Mouse (Mus musculus) bone marrow macrophage, adult 2 months (primary cell): ENCODE data around the gene Cast. TPM values are rescaled to one million over a fixed set of nuclear protein-coding genes. Genes with fewer than 3 reads are reported as not detected.

Experiments
- H3K27ac ChIP-seq: 2 replicates; pipeline ENCODE4 v1.5.1; 2012; ENCODE audit warnings: low read depth, low read length; ENCODE audit not compliant: insufficient read depth
- H3K4me1 ChIP-seq: 2 replicates; pipeline ENCODE4 v1.6.1; 2012; ENCODE audit warnings: low read length; ENCODE audit not compliant: control insufficient read depth, insufficient read depth
- H3K4me3 ChIP-seq: 2 replicates; pipeline ENCODE4 v1.5.1; 2012; ENCODE audit warnings: mild to moderate bottlenecking, low read length, moderate library complexity; ENCODE audit not compliant: insufficient read depth
- CTCF ChIP-seq: IDR thresholded peaks from 2 replicates; pipeline ENCODE4 v1.5.1; 2012; ENCODE audit warnings: low read depth, mild to moderate bottlenecking, low read length, moderate library complexity
- POLR2A ChIP-seq: IDR thresholded peaks from 2 replicates; pipeline ENCODE4 v1.6.1; 2012; ENCODE audit warnings: mild to moderate bottlenecking, low read depth, low read length, borderline replicate concordance
- polyA plus RNA-seq: library from polyadenylated mRNA; stranded (reverse); fragments of >200 nt; gene quantifications from 2 replicates; pipeline ENCODE4 v1.2.4, GENCODE M21; 2012; ENCODE audit not compliant: missing spikeins, insufficient read depth, insufficient read length

Cast gene
- polyA plus RNA-seq: 110 and 133 TPM in 2 replicates

DNA sequence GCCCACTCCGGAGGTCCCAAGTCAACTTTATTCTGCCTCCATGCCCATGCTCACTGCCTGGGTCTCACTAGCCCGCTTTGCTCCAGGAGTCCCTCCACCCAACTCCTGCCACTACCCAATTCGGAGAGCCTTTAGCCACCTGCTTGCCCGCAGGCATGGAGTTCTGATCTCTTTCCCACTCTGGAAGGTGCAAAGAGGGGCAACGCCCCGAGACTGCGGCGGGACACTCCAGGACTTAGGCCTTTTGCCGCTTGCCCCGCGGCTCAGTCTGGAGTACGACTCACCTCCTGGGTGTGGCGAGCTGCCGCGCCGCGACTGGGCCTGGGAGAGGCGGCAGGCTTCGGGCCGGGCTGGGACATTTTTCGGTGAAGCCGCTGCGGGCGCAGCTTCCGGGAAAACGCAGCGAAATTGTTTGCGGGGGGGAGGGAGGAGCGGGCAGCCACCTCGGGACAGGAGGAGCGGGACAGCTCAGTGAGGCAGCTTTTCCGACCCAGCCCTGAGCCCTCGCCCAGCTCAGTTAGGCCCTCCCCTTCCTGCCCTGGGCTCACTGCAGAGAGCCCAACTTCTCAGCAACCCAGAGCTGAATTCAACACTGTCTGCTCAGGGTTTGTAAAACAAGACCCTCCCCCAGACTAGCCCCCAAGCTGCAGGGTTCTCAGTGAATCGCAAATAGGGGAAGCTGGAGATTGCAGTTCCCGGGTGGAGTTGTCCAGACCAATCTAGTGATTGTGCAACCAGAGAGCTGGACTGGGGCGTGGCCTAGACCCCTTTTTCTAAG lies at the start of gene Cast:
Gene Cast, minus strand, starts transcription at position 659 of the 778 bp plus-strand sequence.
- Histone ChIP-seq H3K4me3 (peak within 1 kb of the TSS; percentile 81), H3K27ac (peak within 1 kb of the TSS; percentile 72), H3K4me1 (peaks cover 10% of the 10 kb centered on the region)
- TF ChIP-seq CTCF (no peak), POLR2A (peak; percentile 40; the same call in 1 of the 2 replicates)

DNA sequence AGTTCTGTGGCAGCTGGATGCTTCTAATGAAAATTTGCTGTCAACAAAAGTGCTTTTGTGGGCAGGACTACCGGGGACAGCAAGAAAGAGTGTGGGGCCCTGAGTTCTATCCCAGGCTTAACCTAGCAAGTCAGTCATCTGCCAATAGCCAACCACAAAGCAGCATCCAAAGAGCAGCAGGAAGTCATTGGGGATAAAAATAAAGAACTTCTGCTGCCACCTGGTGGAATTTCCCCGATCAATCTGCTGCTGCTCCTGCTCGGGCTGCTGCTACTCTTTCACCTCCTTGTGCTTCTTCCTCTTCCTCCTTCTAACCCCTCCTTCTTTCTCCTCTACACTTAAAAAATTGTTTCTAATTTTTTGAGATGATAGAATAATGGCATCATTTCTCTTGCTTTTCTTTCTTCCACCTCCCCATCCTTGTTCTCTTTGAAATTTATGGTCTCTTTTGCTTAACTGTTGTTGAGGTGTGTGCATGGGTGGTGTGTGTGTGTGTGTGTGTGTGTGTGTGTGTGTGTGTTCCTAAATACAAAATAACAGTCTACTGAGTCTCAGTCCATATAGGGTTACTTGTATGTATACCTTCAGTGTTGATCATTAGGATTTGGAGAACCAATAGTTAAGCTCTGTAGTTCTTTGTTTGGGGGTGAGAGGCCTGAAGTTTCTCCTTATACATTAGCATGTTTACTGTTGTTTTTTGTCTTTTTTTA lies 45.9 kb upstream of the Cast start:
- Histone ChIP-seq H3K4me3 (no peak overlapping the region), H3K4me1 (no peaks in the 10 kb centered on the region), H3K27ac (no peak overlapping the region)
- TF ChIP-seq POLR2A (no peak), CTCF (peak; percentile 34; the same call in 1 of the 2 replicates)

DNA sequence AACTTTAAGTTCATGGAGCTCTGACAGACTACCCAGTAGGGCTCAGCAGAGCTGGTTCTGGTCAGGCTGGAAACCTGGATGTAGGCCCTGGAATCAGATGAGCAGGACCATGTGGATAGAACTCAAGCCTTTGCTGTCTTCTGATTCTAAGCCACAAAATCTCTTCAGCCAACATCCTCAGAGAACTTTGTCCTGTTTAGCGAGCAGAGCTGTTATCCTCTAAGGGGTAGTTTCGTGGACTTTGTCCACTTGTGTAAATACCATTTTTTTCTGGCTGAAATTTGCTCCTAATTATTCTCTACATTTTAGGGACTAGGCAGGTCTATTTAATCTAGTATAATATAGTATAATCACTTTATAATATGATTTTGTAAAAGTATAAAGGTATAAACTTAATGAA lies 42.2 kb upstream of the Cast start:
- no peak for TF ChIP-seq CTCF
- no peak for TF ChIP-seq POLR2A
- H3K4me3 ChIP-seq: no peak overlapping the region
- H3K27ac ChIP-seq: no peak overlapping the region
- no peaks in the 10 kb centered on the region for H3K4me1 ChIP-seq

DNA sequence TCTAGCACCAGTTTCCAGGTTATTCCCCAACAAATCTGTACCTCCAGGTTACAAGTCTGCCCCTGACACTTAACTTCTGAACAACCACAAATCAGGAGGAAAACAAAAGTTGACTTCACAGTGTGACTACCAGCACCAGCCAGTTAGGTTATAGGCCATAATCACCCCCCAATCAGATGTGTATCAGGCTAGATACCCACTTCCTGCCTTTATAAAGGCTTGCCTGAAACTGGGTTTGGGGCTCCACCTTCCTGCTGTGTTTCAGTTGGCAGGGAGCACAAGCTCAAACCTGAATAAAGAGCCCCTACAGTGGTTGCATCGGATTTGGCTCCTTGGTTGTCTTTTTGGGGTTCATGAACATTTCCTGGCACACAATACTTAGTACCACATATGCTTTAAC lies 37.3 kb upstream of the Cast start:
- no peak overlapping the region for H3K4me3 ChIP-seq
- no peaks in the 10 kb centered on the region for H3K4me1 ChIP-seq
- TF ChIP-seq POLR2A: no peak
- no peak overlapping the region for H3K27ac ChIP-seq

DNA sequence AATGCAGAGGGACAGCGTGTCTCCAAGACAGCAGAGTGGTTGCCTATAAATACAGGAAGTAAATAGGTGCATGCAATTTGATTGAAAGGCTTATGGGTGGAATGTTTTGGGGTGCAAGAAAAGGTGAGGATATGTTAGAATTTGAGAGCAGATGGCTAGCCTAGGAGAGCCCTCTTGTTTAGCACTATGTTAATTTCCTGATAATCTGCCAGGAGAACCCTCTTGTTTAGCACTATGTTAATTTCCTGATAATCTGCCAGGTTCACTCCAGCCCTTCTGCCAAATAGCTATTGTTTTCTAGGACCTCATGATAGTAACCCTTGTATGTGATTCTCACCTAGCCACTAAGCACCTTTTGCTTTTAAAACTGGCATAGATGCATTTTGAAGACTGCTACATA lies 25.9 kb upstream of the Cast start:
- H3K4me3 ChIP-seq: no peak overlapping the region
- TF ChIP-seq POLR2A (no peak), CTCF (no peak)
- no peak overlapping the region for H3K27ac ChIP-seq
- no peaks in the 10 kb centered on the region for H3K4me1 ChIP-seq

DNA sequence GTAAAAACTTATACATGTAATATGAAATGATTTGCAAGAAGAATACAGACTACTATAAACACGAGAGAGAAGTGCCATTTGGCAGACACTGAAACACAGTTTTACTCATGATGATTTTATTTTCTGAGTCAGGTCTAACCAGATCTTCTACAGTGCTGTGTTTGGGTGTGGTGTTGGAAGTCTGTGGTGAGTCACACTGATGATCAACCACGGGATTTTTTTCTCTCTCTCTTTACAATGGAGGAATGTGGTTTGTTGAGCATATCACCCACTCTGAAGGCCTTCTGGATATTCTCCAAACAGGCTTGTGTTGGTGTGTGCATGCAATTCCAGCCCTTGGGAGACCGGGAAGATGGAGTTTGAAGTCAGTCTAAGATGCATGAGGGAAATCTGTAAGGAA lies 13.5 kb upstream of the Cast start:
- Histone ChIP-seq H3K27ac (no peak overlapping the region), H3K4me1 (peaks cover 4% of the 10 kb centered on the region), H3K4me3 (no peak overlapping the region)
- TF ChIP-seq CTCF (no peak), POLR2A (no peak)

DNA sequence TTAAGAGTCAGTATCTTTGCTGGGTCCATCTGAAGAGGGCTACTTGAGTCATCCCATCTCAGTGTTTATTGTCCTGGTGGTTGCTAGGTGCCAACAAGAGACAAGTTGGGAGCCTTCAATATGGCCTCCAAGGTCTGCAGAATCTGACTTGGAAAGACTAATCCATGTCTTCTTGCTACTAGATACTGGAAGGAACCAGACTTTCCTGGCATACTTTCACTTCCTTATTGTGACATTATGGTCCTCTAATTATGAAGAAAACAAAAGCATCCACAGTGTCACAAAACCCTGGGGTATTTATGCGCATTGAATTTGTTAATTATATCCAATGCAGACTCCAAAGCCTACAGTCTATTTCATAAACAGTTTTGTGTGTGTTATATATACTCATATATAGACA lies 7.1 kb upstream of the Cast start:
- no peak overlapping the region for H3K4me3 ChIP-seq
- no peak overlapping the region for H3K27ac ChIP-seq
- TF ChIP-seq CTCF (no peak), POLR2A (no peak)
- H3K4me1 ChIP-seq: peaks cover 7% of the 10 kb centered on the region; the same call in 1 of the 2 replicates

DNA sequence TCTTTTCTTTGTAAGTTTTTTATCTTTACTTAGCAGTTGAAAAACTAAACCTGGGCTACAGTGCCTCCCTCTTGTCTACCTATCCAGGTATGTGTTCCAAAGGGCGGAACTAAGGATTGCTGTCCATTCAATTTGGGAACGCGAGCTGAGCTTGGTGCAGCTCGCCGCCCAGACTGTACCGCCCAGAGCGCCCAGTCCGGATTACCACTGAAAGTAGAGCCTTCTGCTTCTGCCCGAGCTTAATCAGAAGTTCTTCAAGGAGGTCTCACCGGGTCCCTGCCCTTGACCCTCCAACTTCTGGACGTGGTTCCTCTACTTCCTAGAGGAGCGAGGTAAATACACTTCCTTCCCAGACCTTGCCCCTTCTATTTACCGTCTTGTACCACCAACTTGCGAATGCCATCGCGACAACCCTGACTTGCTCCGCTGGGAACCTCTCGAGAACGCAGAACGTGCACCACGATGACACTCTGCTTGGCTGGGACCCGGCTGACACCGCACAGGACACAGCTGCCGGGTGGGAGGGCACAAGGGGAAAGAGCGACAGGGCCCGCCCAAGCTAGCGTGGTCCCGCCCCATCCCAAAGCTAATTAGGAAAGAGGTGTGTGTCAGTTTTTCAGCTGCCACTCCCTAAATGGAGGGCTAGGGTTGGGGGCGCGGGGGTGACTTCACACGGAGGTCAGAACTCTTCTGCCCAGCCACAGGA lies 1.0 kb downstream of the Cast start:
- peak overlapping the region; percentile 81 for H3K4me3 ChIP-seq
- no peak for TF ChIP-seq POLR2A
- TF ChIP-seq CTCF: no peak
- peak overlapping the region; percentile 72 for H3K27ac ChIP-seq
- peaks cover 10% of the 10 kb centered on the region for H3K4me1 ChIP-seq

DNA sequence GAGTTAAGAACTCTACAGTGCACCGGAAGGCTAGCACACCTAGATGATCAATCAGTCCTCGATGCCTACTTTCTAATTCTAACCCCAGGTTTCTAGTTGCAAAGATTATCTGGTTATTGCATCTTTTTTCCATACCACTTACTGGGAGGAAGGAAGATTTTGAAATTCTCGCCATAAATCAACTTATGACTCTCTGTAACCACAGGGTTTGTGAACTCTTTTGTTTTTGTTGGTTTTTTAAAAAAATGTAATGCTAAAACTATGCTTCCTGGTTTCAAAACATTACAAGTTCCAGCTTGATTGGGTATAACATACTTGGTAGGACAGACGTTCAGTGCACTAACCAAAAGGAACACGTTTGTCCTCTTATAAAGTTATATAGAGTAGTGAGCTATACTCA lies 1.7 kb downstream of the Cast start:
- Histone ChIP-seq H3K4me3 (peak overlapping the region; percentile 81; the same call in 1 of the 2 replicates), H3K4me1 (peaks cover 10% of the 10 kb centered on the region), H3K27ac (no peak overlapping the region)
- TF ChIP-seq POLR2A (no peak), CTCF (no peak)

DNA sequence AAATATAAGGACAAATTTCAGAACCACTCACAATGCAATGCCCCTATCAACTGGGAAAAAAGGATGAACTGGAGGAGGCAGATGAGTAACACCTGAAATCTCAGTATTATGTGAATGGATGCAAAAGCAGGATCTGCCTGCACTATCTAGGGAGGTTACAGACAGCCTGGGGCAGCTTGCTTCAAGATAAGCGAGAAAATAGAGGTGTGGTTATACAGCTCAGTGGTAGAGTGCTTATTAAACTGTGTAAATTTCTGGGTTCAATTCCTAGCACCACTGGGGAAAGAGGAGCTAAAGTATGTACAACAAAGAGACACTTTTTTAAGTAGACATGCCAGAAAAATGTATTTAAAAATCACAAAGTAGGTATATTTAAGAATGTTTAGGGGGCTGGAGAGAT lies 14.2 kb downstream of the Cast start:
- no peak for TF ChIP-seq CTCF
- no peak overlapping the region for H3K27ac ChIP-seq

More for the DNA sequence above, 14.2 kb downstream of the Cast start:
- H3K4me3 ChIP-seq: no peak overlapping the region
- H3K4me1 ChIP-seq: no peaks in the 10 kb centered on the region
